ENCODE assay signal across 35 mouse cellular contexts in genomic region chr7:139378355-139378754, GRCm38 (mm10).
"Had no signal": no experiment of that assay in that cellular context is flagged by ENCODE, and none has a peak within 500 bp of the region (broad histone marks: within the 10 kb centered on the region; RNA-seq: fewer than 3 reads in every experiment).

No protein-coding gene starts in this region.

- DNase-seq: heart, postnatal 10 days; heart, postnatal 14 days; heart, postnatal 36 days; heart, postnatal 4 days; kidney, adult 11 months; kidney, adult 18-20 months; kidney, adult 2 months; kidney, adult 8-10 months; kidney, adult 9 months; kidney, postnatal 10 days; kidney, postnatal 14 days; kidney, postnatal 25 days; kidney, postnatal 36 days; kidney, postnatal 4 days; layer of hippocampus, adult 9-11 months; layer of hippocampus, postnatal 36 days had no signal

- H3K4me1 ChIP-seq: hindbrain, embryonic 10.5 days; hindbrain, embryonic 12.5 days; hindbrain, embryonic 13.5 days; hindbrain, embryonic 15.5 days had no signal

- H3K27ac ChIP-seq: heart, embryonic 13.5 days; heart, embryonic 15.5 days; hindbrain, embryonic 10.5 days; hindbrain, embryonic 12.5 days; hindbrain, embryonic 13.5 days; hindbrain, embryonic 14.5 days; hindbrain, embryonic 15.5 days; hindbrain, postnatal 0 days; intestine, embryonic 15.5 days; kidney, embryonic 15.5 days; kidney, postnatal 0 days; layer of hippocampus, adult 2 months; left cerebral cortex, adult 2 months had no signal

- H3K36me3 ChIP-seq: heart, embryonic 12.5 days; heart, embryonic 13.5 days; heart, embryonic 15.5 days; hindbrain, embryonic 10.5 days; hindbrain, embryonic 12.5 days; hindbrain, embryonic 13.5 days; hindbrain, embryonic 15.5 days; intestine, embryonic 15.5 days; kidney, embryonic 15.5 days had no signal

- ATAC-seq: hindbrain, embryonic 16.5 days; hindbrain, postnatal 0 days; inflammation-experienced regulatory T-cells, adult 6 months; intestine, embryonic 15.5 days; intestine, embryonic 16.5 days; intestine, postnatal 0 days had no signal

- H3K4me3 ChIP-seq: heart, embryonic 12.5 days; heart, embryonic 13.5 days; heart, embryonic 15.5 days; hindbrain, embryonic 10.5 days; hindbrain, embryonic 12.5 days; hindbrain, embryonic 13.5 days; hindbrain, embryonic 15.5 days; intestine, embryonic 15.5 days; kidney, embryonic 15.5 days; layer of hippocampus, adult 2 months; left cerebral cortex, adult 2 months had no signal

- H3K27me3 ChIP-seq: heart, embryonic 12.5 days; heart, embryonic 13.5 days; heart, embryonic 15.5 days; hindbrain, embryonic 12.5 days; hindbrain, embryonic 13.5 days; hindbrain, embryonic 15.5 days; intestine, embryonic 15.5 days; kidney, embryonic 15.5 days had no signal

- H3K4me2 ChIP-seq: heart, embryonic 11.5 days; heart, embryonic 12.5 days; heart, embryonic 13.5 days; heart, embryonic 15.5 days; hindbrain, embryonic 12.5 days; hindbrain, embryonic 13.5 days; hindbrain, embryonic 14.5 days; hindbrain, embryonic 15.5 days; intestine, embryonic 15.5 days; kidney, embryonic 15.5 days had no signal

- H3K9me3 ChIP-seq: heart, embryonic 12.5 days; heart, embryonic 13.5 days; heart, embryonic 15.5 days; hindbrain, embryonic 10.5 days; hindbrain, embryonic 12.5 days; hindbrain, embryonic 13.5 days; hindbrain, embryonic 15.5 days; intestine, embryonic 15.5 days; kidney, embryonic 15.5 days had no signal

- H3K9ac ChIP-seq: heart, embryonic 12.5 days; heart, embryonic 13.5 days; heart, embryonic 15.5 days; hindbrain, embryonic 12.5 days; hindbrain, embryonic 13.5 days; hindbrain, embryonic 14.5 days; hindbrain, embryonic 15.5 days; intestine, embryonic 15.5 days; kidney, embryonic 15.5 days had no signal
